Mouse (Mus musculus) ES-Bruce4 (cell line): ENCODE measurements at regions not wholly inside any gene's neighbourhood (a gene's known extent, or its start where the extent isn't known, plus 50 kb on each side); places are given as distances from the start of the nearest gene placed in this dataset.

ENCODE experiments used
- CTCF ChIP-seq: IDR thresholded peaks from one replicate; pipeline ENCODE4 v1.8.1; 2011; ENCODE audit warnings: low read depth, low read length
- EP300 ChIP-seq: IDR thresholded peaks from 2 replicates; pipeline ENCODE4 v1.6.1; 2011; ENCODE audit warnings: low read depth, low read length; ENCODE audit not compliant: insufficient read depth
- POLR2A ChIP-seq: IDR thresholded peaks from one replicate; pipeline ENCODE4 v1.8.1; 2011; ENCODE audit warnings: low read length; ENCODE audit not compliant: insufficient read depth

- TF ChIP-seq CTCF (no peak), EP300 (no peak), POLR2A (no peak)
These were observed 117.8 kb upstream of the Tbx18 start for GRCm38 (mm10) chr9:87848882-87849281.
